Mouse (Mus musculus): ENCODE data around the gene Actl6b. TPM values are rescaled to one million over a fixed set of nuclear protein-coding genes. Genes with fewer than 3 reads are reported as not detected.

The Actl6b gene
- polyA plus RNA-seq, 1 experiment from 2014 or later: 4.5 TPM

GRCm38 (mm10) chr5:137569031-137569430 is 15.7 kb downstream of the Actl6b start:
- no peak for ATAC-seq (ENCODE audit: insufficient read depth, low FRiP score, low read depth)
- peaks cover 3% of the 10 kb centered on the region; the same call in 1 of the 2 replicates for H3K27me3 ChIP-seq (replicated peaks)
- no peak overlapping the region; the same call in 1 of the 2 replicates for H3K4me2 ChIP-seq
- no peak overlapping the region for H3K4me3 ChIP-seq (replicated peaks)
- no peaks in the 10 kb centered on the region for H3K9me3 ChIP-seq
- WGBS: 60% methylated on average over 12 of the region's 12 CpGs
- no peak overlapping the region for H3K9ac ChIP-seq
- no peak overlapping the region for H3K27ac ChIP-seq
- H3K36me3 ChIP-seq: no peaks in the 10 kb centered on the region
- H3K4me1 ChIP-seq: no peaks in the 10 kb centered on the region

- H3K4me2 ChIP-seq: peak within 1 kb of the TSS; percentile 16; the same call in 1 of the 2 replicates
- ATAC-seq (ENCODE audit: insufficient read depth, low FRiP score, low read depth): peak; percentile 77; the same call in 1 of the 2 replicates
- H3K27me3 ChIP-seq (replicated peaks): peaks cover 7% of the 10 kb centered on the region; the same call in 1 of the 2 replicates
- no peak within 1 kb of the TSS for H3K27ac ChIP-seq
- WGBS: 29% methylated on average over 9 of the region's 9 CpGs
- H3K9me3 ChIP-seq: no peaks in the 10 kb centered on the region
- no peak within 1 kb of the TSS for H3K4me3 ChIP-seq (replicated peaks)
- H3K36me3 ChIP-seq: no peaks in the 10 kb centered on the region
- H3K4me1 ChIP-seq: peaks cover 6% of the 10 kb centered on the region; the same call in 1 of the 2 replicates
- no peak within 1 kb of the TSS for H3K9ac ChIP-seq
Measured at GRCm38 (mm10) chr5:137569665-137570064, 16.3 kb downstream of the Actl6b start, which contains the start of gene Tfr2. Gene Tfr2, plus strand, starts transcription at chr5:137569840.

DNA sequence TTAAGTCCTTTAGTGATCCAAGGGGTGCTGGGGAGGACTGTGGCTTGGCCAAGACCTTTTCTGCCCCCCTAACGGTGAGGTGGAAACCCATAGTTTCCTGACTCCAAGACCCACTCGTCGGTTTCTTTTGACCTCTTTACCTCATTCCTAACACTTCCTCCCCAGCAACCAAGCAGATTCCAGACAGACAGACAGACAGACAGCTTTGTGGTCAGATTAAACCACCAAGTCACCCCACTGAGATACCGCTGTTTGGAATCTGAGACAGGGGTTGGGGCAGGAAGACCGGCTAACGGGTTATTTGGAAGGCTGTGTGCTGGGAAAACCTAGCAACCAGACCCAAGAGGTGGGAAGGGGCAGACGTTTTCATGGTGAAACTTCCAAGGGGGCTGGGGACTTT is 16.9 kb downstream of the Actl6b start:
- ATAC-seq (ENCODE audit: insufficient read depth, low FRiP score, low read depth): no peak
- no peak overlapping the region for H3K9ac ChIP-seq
- H3K4me1 ChIP-seq: peaks cover 6% of the 10 kb centered on the region; the same call in 1 of the 2 replicates
- H3K4me3 ChIP-seq (replicated peaks): no peak overlapping the region
- H3K27ac ChIP-seq: no peak overlapping the region
- H3K4me2 ChIP-seq: peak overlapping the region; percentile 16; the same call in 1 of the 2 replicates
- H3K27me3 ChIP-seq (replicated peaks): peaks cover 8% of the 10 kb centered on the region; the same call in 1 of the 2 replicates
- no peaks in the 10 kb centered on the region for H3K9me3 ChIP-seq
- WGBS: 49% methylated on average over 7 of the region's 7 CpGs
- no peaks in the 10 kb centered on the region for H3K36me3 ChIP-seq

- no peak overlapping the region for H3K4me3 ChIP-seq (replicated peaks)
- H3K4me1 ChIP-seq: peaks cover 6% of the 10 kb centered on the region; the same call in 1 of the 2 replicates
- H3K4me2 ChIP-seq: no peak overlapping the region
- WGBS: 65% methylated on average over 17 of the region's 17 CpGs
- H3K9me3 ChIP-seq: no peaks in the 10 kb centered on the region
- H3K27ac ChIP-seq: no peak overlapping the region
- no peaks in the 10 kb centered on the region for H3K36me3 ChIP-seq
- ATAC-seq (ENCODE audit: insufficient read depth, low FRiP score, low read depth): peak; percentile 80; the same call in 1 of the 2 replicates
- no peak overlapping the region for H3K9ac ChIP-seq
- peaks cover 8% of the 10 kb centered on the region; the same call in 1 of the 2 replicates for H3K27me3 ChIP-seq (replicated peaks)
Measured at GRCm38 (mm10) chr5:137570691-137571586, 17.6 kb downstream of the Actl6b start.

- Histone ChIP-seq H3K4me1 (peaks cover 6% of the 10 kb centered on the region; the same call in 1 of the 2 replicates), H3K9me3 (no peaks in the 10 kb centered on the region), H3K27ac (no peak overlapping the region), H3K36me3 (no peaks in the 10 kb centered on the region), H3K4me2 (peak overlapping the region; percentile 57), H3K9ac (no peak overlapping the region), H3K4me3 (replicated peaks) (peak overlapping the region; percentile 28), H3K27me3 (replicated peaks) (peaks cover 8% of the 10 kb centered on the region; the same call in 1 of the 2 replicates)
- 9% methylated on average over 27 of the region's 27 CpGs for WGBS
- ATAC-seq (ENCODE audit: insufficient read depth, low FRiP score, low read depth): no peak
Measured at GRCm38 (mm10) chr5:137574470-137574901, 21.2 kb downstream of the Actl6b start.

- no peak for ATAC-seq (ENCODE audit: insufficient read depth, low FRiP score, low read depth)
- no peak overlapping the region for H3K4me2 ChIP-seq
- WGBS: 78% methylated on average over 6 of the region's 6 CpGs
- H3K4me3 ChIP-seq (replicated peaks): no peak overlapping the region
- no peaks in the 10 kb centered on the region for H3K36me3 ChIP-seq
- H3K27me3 ChIP-seq (replicated peaks): no peaks in the 10 kb centered on the region
- H3K9me3 ChIP-seq: no peaks in the 10 kb centered on the region
- 0 out of 2 replicates have a peak, but pooled peaks cover 6% of the 10 kb centered on the region for H3K4me1 ChIP-seq
- H3K9ac ChIP-seq: no peak overlapping the region
- no peak overlapping the region for H3K27ac ChIP-seq
Measured at GRCm38 (mm10) chr5:137580246-137580645, 26.9 kb downstream of the Actl6b start.

- H3K4me2 ChIP-seq: no peak overlapping the region
- H3K36me3 ChIP-seq: no peaks in the 10 kb centered on the region
- H3K27me3 ChIP-seq (replicated peaks): no peaks in the 10 kb centered on the region
- 23% methylated on average over 8 of the region's 8 CpGs for WGBS
- H3K4me3 ChIP-seq (replicated peaks): no peak overlapping the region; the same call in 1 of the 2 replicates
- H3K4me1 ChIP-seq: 0 out of 2 replicates have a peak, but pooled peaks cover 6% of the 10 kb centered on the region
- H3K9me3 ChIP-seq: no peaks in the 10 kb centered on the region
- H3K9ac ChIP-seq: no peak overlapping the region
- no peak overlapping the region for H3K27ac ChIP-seq
- ATAC-seq (ENCODE audit: insufficient read depth, low FRiP score, low read depth): no peak
Measured at GRCm38 (mm10) chr5:137582702-137583101, 29.4 kb downstream of the Actl6b start.

DNA sequence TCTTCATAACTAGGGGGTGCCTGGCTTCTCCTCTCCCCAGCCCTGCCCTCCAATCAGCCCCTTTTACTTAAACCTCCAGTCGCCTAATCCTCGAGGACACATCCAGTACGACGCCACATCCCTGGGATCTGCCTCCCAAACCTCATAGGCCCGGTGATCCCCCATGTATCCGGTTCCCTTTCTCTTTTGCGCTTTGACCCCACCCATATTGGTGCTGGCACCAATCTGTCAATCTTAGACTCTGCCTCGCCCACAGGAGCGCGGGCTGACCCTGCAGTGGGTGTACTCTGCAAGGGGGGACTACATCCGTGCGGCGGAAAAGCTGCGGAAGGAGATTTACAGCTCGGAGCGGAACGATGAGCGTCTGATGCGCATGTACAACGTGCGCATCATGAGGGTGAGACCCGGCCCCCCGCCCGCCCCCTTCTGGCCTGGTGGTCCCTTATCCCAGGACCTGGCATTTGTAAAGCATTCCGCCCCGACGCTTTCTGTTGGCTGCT is 30.4 kb downstream of the Actl6b start:
- H3K27ac ChIP-seq: no peak overlapping the region; the same call in 1 of the 2 replicates
- no peaks in the 10 kb centered on the region for H3K27me3 ChIP-seq (replicated peaks)
- no peaks in the 10 kb centered on the region for H3K9me3 ChIP-seq
- WGBS: 11% methylated on average over 27 of the region's 27 CpGs
- peak overlapping the region; percentile 62 for H3K4me2 ChIP-seq
- H3K4me3 ChIP-seq (replicated peaks): peak overlapping the region; percentile 41
- 0 out of 2 replicates have a peak, but pooled peaks cover 6% of the 10 kb centered on the region for H3K4me1 ChIP-seq
- peak overlapping the region; percentile 37; the same call in 1 of the 2 replicates for H3K9ac ChIP-seq
- H3K36me3 ChIP-seq: no peaks in the 10 kb centered on the region
- peak; percentile 38; the same call in 1 of the 2 replicates for ATAC-seq (ENCODE audit: insufficient read depth, low FRiP score, low read depth)

DNA sequence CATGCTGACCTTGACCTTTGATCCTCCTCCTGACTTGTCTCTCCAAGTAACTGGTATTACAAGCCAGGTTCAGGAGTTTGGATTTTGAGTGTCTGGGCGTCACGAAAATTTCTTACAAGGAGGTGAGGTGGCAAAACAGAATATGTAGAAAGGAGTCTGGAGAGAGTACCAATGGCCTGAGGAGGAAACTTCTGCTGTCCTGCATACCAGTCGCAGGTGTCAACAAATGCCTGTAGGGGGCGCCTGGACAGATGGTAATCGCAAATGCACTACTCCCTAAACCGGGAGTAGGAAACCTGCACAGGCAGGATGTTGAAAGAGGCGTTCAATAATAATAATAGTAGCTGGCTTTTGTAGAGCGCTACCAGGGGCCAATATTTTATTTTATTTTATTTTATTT is 31.7 kb downstream of the Actl6b start:
- Histone ChIP-seq H3K27me3 (replicated peaks) (no peaks in the 10 kb centered on the region), H3K4me1 (0 out of 2 replicates have a peak, but pooled peaks cover 6% of the 10 kb centered on the region), H3K9ac (no peak overlapping the region), H3K4me2 (no peak overlapping the region), H3K27ac (no peak overlapping the region), H3K9me3 (no peaks in the 10 kb centered on the region), H3K4me3 (replicated peaks) (no peak overlapping the region), H3K36me3 (no peaks in the 10 kb centered on the region)
- WGBS: 32% methylated on average over 8 of the region's 8 CpGs
- no peak for ATAC-seq (ENCODE audit: insufficient read depth, low FRiP score, low read depth)

- no peak overlapping the region for H3K27ac ChIP-seq
- H3K27me3 ChIP-seq (replicated peaks): no peaks in the 10 kb centered on the region
- no peak overlapping the region for H3K9ac ChIP-seq
- no peak for ATAC-seq (ENCODE audit: insufficient read depth, low FRiP score, low read depth)
- H3K36me3 ChIP-seq: no peaks in the 10 kb centered on the region
- H3K4me2 ChIP-seq: no peak overlapping the region
- no peak overlapping the region for H3K4me3 ChIP-seq (replicated peaks)
- 74% methylated on average over 5 of the region's 5 CpGs for WGBS
- no peaks in the 10 kb centered on the region for H3K4me1 ChIP-seq
- H3K9me3 ChIP-seq: no peaks in the 10 kb centered on the region
Measured at GRCm38 (mm10) chr5:137590507-137590906, 37.2 kb downstream of the Actl6b start.

GRCm38 (mm10) chr5:137595921-137596320 is 42.6 kb downstream of the Actl6b start:
- WGBS: 79% methylated on average over 7 of the region's 7 CpGs
- Histone ChIP-seq H3K27ac (no peak overlapping the region), H3K4me3 (replicated peaks) (no peak overlapping the region), H3K4me2 (no peak overlapping the region), H3K27me3 (replicated peaks) (no peaks in the 10 kb centered on the region), H3K36me3 (no peaks in the 10 kb centered on the region), H3K9ac (no peak overlapping the region), H3K9me3 (no peaks in the 10 kb centered on the region), H3K4me1 (peaks cover 10% of the 10 kb centered on the region)
- no peak for ATAC-seq (ENCODE audit: insufficient read depth, low FRiP score, low read depth)
